Mouse (Mus musculus): ENCODE results near the gene Cgref1. TPM values are rescaled to one million over a fixed set of nuclear protein-coding genes. Genes with fewer than 3 reads are reported as not detected.

Cgref1 gene
- polyA plus RNA-seq (2014; fragmentation: Nextera tagmentation; extraction: Ambion mirVana): 6.4 and 6.8 TPM in 2 replicates

GRCm38 (mm10) chr5:30944956-30945781, at the start of gene Cgref1:
Gene Cgref1, minus strand, starts transcription at chr5:30945591.
- Histone ChIP-seq H3K36me3 (ENCODE audit: control insufficient read depth, insufficient read depth, low read length) (no peaks in the 10 kb centered on the region), H3K9me3 (ENCODE audit: control insufficient read depth, low read length) (no peaks in the 10 kb centered on the region), H3K9ac (ENCODE audit: low read length) (peak within 1 kb of the TSS; percentile 70), H3K4me2 (ENCODE audit: low read depth, low read length, severe bottlenecking) (peak within 1 kb of the TSS; percentile 94), H3K27me3 (ENCODE audit: control insufficient read depth, insufficient read depth, low read length) (peaks cover 2% of the 10 kb centered on the region; the same call in 1 of the 2 replicates), H3K4me3 (ENCODE audit: low read depth, low read length) (peak within 1 kb of the TSS; percentile 47), H3K27ac (ENCODE audit: low read depth, low read length) (no peak within 1 kb of the TSS), H3K4me1 (replicated peaks; ENCODE audit: control insufficient read depth, insufficient read depth, low read length) (peaks cover 5% of the 10 kb centered on the region; the same call in 1 of the 2 replicates)
- ATAC-seq (replicated peaks; ENCODE audit: low FRiP score) (peak; percentile 63), DNase-seq (ENCODE audit: low spot score) (peak; percentile 80)
- whole genome bisulfite sequencing: 4% methylated on average over 44 of the region's 44 CpGs

DNA sequence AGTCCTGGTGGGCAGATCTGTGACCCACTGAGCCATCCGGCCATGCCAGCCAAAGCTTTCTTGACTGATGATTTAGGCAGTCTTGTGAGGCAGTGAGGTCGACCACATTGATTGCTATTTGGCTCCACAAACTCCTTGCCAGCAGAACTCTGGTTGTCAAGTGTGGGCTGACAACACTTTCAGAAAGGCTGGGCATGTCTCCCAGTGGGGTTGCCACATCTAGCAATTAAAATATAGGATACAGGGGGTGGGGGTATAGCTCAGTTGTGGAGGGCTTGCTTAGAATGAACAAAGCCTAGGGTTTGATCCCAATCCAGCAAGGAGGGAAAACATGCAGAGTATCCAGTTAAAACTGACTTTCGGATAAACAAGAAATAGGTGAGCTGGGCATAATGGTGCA, 48.7 kb upstream of the Cgref1 start:
- no peak overlapping the region for H3K4me3 ChIP-seq (ENCODE audit: low read depth, low read length)
- H3K27ac ChIP-seq (ENCODE audit: low read depth, low read length): no peak overlapping the region
- 76% methylated on average over 3 of the region's 3 CpGs for WGBS
- DNase-seq (ENCODE audit: low spot score) (no peak), ATAC-seq (replicated peaks; ENCODE audit: low FRiP score) (no peak)
- no peak overlapping the region for H3K4me2 ChIP-seq (ENCODE audit: low read depth, low read length, severe bottlenecking)
- H3K9me3 ChIP-seq (ENCODE audit: control insufficient read depth, low read length): no peaks in the 10 kb centered on the region
- no peak overlapping the region for H3K9ac ChIP-seq (ENCODE audit: low read length)
- no peaks in the 10 kb centered on the region for H3K27me3 ChIP-seq (ENCODE audit: control insufficient read depth, insufficient read depth, low read length)
- H3K4me1 ChIP-seq (replicated peaks; ENCODE audit: control insufficient read depth, insufficient read depth, low read length): no peaks in the 10 kb centered on the region
- H3K36me3 ChIP-seq (ENCODE audit: control insufficient read depth, insufficient read depth, low read length): no peaks in the 10 kb centered on the region

GRCm38 (mm10) chr5:30992980-30993676, 47.7 kb upstream of the Cgref1 start:
- H3K27ac ChIP-seq (ENCODE audit: low read depth, low read length): no peak overlapping the region
- no peaks in the 10 kb centered on the region for H3K36me3 ChIP-seq (ENCODE audit: control insufficient read depth, insufficient read depth, low read length)
- H3K4me1 ChIP-seq (replicated peaks; ENCODE audit: control insufficient read depth, insufficient read depth, low read length): no peaks in the 10 kb centered on the region
- H3K27me3 ChIP-seq (ENCODE audit: control insufficient read depth, insufficient read depth, low read length): no peaks in the 10 kb centered on the region
- H3K4me2 ChIP-seq (ENCODE audit: low read depth, low read length, severe bottlenecking): no peak overlapping the region
- no peak overlapping the region for H3K9ac ChIP-seq (ENCODE audit: low read length)
- H3K4me3 ChIP-seq (ENCODE audit: low read depth, low read length): no peak overlapping the region
- DNase-seq (ENCODE audit: low spot score): no peak
- ATAC-seq (replicated peaks; ENCODE audit: low FRiP score): no peak
- WGBS: 76% methylated on average over 5 of the region's 5 CpGs
- H3K9me3 ChIP-seq (ENCODE audit: control insufficient read depth, low read length): no peaks in the 10 kb centered on the region

GRCm38 (mm10) chr5:30982357-30982756, 37.0 kb upstream of the Cgref1 start:
- no peak overlapping the region for H3K27ac ChIP-seq (ENCODE audit: low read depth, low read length)
- ATAC-seq (replicated peaks; ENCODE audit: low FRiP score): no peak
- WGBS: 5% methylated on average over 2 of the region's 2 CpGs

DNA sequence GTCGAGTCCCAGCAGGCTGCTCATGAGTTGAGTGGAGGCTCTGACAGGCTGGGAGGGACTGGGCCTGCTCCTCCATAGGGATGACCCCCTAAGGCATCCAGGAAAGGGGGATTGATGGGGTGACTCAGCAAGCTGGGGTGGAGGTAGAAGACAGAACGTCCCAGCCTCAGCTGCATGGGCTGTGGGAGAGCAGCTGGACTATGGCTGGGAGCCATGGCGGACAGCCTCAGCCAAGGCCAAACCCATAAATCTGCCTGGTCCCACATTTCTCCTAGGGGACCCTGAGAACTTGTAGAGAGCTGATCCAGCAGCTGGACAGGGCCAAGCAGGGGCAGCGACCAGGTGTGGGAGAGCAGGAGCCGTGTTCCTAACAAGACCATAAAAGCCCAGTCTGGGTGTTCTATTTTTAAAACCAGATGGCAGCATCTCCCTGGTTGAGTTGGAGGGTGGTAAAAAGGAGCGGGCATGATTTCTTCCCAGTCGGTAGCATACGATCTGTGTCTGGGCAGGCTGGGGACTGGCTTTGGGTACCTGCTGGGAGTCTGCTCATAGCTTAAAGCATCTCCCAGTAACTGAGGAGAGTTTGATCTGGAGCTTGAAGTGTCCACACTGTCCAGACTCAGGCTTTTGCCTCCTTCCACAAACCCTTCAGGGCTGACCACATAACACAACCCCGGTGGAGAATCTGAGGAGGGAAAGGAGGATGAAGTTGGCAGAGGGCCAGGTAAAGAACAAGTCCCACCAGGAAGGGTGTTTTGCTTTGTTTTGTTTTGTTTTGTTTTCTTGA, 29.7 kb upstream of the Cgref1 start:
- Histone ChIP-seq H3K4me2 (ENCODE audit: low read depth, low read length, severe bottlenecking) (no peak overlapping the region), H3K27ac (ENCODE audit: low read depth, low read length) (no peak overlapping the region), H3K9me3 (ENCODE audit: control insufficient read depth, low read length) (no peaks in the 10 kb centered on the region), H3K9ac (ENCODE audit: low read length) (no peak overlapping the region), H3K27me3 (ENCODE audit: control insufficient read depth, insufficient read depth, low read length) (no peaks in the 10 kb centered on the region), H3K36me3 (ENCODE audit: control insufficient read depth, insufficient read depth, low read length) (no peaks in the 10 kb centered on the region), H3K4me3 (ENCODE audit: low read depth, low read length) (no peak overlapping the region), H3K4me1 (replicated peaks; ENCODE audit: control insufficient read depth, insufficient read depth, low read length) (no peaks in the 10 kb centered on the region)
- WGBS: 78% methylated on average over 9 of the region's 9 CpGs
- DNase-seq (ENCODE audit: low spot score): no peak
- no peak for ATAC-seq (replicated peaks; ENCODE audit: low FRiP score)

More at GRCm38 (mm10) chr5:30982357-30982756, 37.0 kb upstream of the Cgref1 start:
- Histone ChIP-seq H3K9ac (ENCODE audit: low read length) (no peak overlapping the region), H3K4me3 (ENCODE audit: low read depth, low read length) (no peak overlapping the region), H3K9me3 (ENCODE audit: control insufficient read depth, low read length) (no peaks in the 10 kb centered on the region), H3K27me3 (ENCODE audit: control insufficient read depth, insufficient read depth, low read length) (no peaks in the 10 kb centered on the region), H3K4me2 (ENCODE audit: low read depth, low read length, severe bottlenecking) (no peak overlapping the region), H3K36me3 (ENCODE audit: control insufficient read depth, insufficient read depth, low read length) (no peaks in the 10 kb centered on the region), H3K4me1 (replicated peaks; ENCODE audit: control insufficient read depth, insufficient read depth, low read length) (no peaks in the 10 kb centered on the region)
- DNase-seq (ENCODE audit: low spot score): no peak

DNA sequence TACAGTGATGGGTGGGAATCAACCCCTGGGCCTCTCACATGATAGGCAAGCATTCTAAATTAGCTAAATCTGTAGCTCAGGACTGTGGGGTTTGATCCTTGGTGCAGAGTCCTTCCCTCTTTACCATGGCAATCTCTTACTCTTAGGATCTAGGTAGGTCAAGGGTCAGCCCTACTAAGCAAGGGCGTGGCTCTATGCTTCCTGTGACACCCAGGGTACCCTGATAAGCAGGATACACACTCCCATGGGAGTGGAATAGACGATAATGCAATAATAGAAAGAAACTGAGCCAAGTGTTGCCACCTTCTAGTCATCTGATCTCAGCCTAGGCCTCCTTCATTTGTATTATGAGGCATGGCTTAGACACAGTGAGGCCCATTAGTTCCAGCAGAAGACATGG, 24.0 kb upstream of the Cgref1 start:
- no peak overlapping the region for H3K4me3 ChIP-seq (ENCODE audit: low read depth, low read length)
- no peak for ATAC-seq (replicated peaks; ENCODE audit: low FRiP score)
- no peak overlapping the region for H3K9ac ChIP-seq (ENCODE audit: low read length)
- H3K27ac ChIP-seq (ENCODE audit: low read depth, low read length): no peak overlapping the region
- H3K9me3 ChIP-seq (ENCODE audit: control insufficient read depth, low read length): no peaks in the 10 kb centered on the region
- no peaks in the 10 kb centered on the region for H3K27me3 ChIP-seq (ENCODE audit: control insufficient read depth, insufficient read depth, low read length)
- H3K36me3 ChIP-seq (ENCODE audit: control insufficient read depth, insufficient read depth, low read length): no peaks in the 10 kb centered on the region
- H3K4me1 ChIP-seq (replicated peaks; ENCODE audit: control insufficient read depth, insufficient read depth, low read length): no peaks in the 10 kb centered on the region
- 77% methylated on average over 2 of the region's 2 CpGs for WGBS
- no peak for DNase-seq (ENCODE audit: low spot score)
- no peak overlapping the region for H3K4me2 ChIP-seq (ENCODE audit: low read depth, low read length, severe bottlenecking)

DNA sequence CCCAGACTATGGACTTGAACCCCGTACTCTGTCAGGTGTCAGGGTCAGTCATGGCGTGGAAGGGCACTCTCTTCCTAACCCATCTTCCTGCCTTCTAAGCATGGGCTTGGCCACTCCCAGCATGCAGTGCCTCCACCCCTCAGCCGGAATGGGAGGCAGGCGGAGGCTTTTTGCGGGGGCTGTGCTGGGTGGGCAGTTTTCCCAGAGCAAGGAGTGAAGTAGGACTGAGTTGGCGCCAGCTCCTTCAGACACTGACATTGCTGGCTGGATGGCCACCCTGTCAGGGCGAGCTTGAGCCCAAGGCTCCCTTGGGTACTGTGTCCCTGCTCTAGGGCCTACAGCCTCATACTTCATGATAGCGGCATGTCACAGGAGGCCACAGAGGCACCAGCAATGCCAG, 23.0 kb upstream of the Cgref1 start, which contains the start of gene Tcf23:
Gene Tcf23 (plus strand): TSS at position 247 of the 400 bp plus-strand sequence.
- H3K4me3 ChIP-seq (ENCODE audit: low read depth, low read length): no peak within 1 kb of the TSS
- no peak within 1 kb of the TSS for H3K4me2 ChIP-seq (ENCODE audit: low read depth, low read length, severe bottlenecking)
- no peaks in the 10 kb centered on the region for H3K27me3 ChIP-seq (ENCODE audit: control insufficient read depth, insufficient read depth, low read length)
- no peak for ATAC-seq (replicated peaks; ENCODE audit: low FRiP score)
- no peak within 1 kb of the TSS for H3K9ac ChIP-seq (ENCODE audit: low read length)
- H3K4me1 ChIP-seq (replicated peaks; ENCODE audit: control insufficient read depth, insufficient read depth, low read length): no peaks in the 10 kb centered on the region
- no peaks in the 10 kb centered on the region for H3K36me3 ChIP-seq (ENCODE audit: control insufficient read depth, insufficient read depth, low read length)
- H3K9me3 ChIP-seq (ENCODE audit: control insufficient read depth, low read length): no peaks in the 10 kb centered on the region
- 67% methylated on average over 8 of the region's 8 CpGs for WGBS
- no peak within 1 kb of the TSS for H3K27ac ChIP-seq (ENCODE audit: low read depth, low read length)
- DNase-seq (ENCODE audit: low spot score): no peak

GRCm38 (mm10) chr5:30966189-30966588, 20.8 kb upstream of the Cgref1 start:
- 88% methylated on average over 4 of the region's 4 CpGs for WGBS
- Histone ChIP-seq H3K9ac (ENCODE audit: low read length) (no peak overlapping the region), H3K4me1 (replicated peaks; ENCODE audit: control insufficient read depth, insufficient read depth, low read length) (no peaks in the 10 kb centered on the region), H3K36me3 (ENCODE audit: control insufficient read depth, insufficient read depth, low read length) (no peaks in the 10 kb centered on the region), H3K4me3 (ENCODE audit: low read depth, low read length) (no peak overlapping the region), H3K27me3 (ENCODE audit: control insufficient read depth, insufficient read depth, low read length) (no peaks in the 10 kb centered on the region), H3K9me3 (ENCODE audit: control insufficient read depth, low read length) (no peaks in the 10 kb centered on the region), H3K4me2 (ENCODE audit: low read depth, low read length, severe bottlenecking) (no peak overlapping the region), H3K27ac (ENCODE audit: low read depth, low read length) (no peak overlapping the region)
- DNase-seq (ENCODE audit: low spot score) (no peak), ATAC-seq (replicated peaks; ENCODE audit: low FRiP score) (no peak)
